Mouse (Mus musculus): ENCODE data around the gene Acads. TPM values are rescaled to one million over a fixed set of nuclear protein-coding genes. Genes with fewer than 3 reads are reported as not detected.

The Acads gene
- total and polyA plus RNA-seq, 3 experiments, result 31.9 to 56.5 TPM; not detected in 1

DNA sequence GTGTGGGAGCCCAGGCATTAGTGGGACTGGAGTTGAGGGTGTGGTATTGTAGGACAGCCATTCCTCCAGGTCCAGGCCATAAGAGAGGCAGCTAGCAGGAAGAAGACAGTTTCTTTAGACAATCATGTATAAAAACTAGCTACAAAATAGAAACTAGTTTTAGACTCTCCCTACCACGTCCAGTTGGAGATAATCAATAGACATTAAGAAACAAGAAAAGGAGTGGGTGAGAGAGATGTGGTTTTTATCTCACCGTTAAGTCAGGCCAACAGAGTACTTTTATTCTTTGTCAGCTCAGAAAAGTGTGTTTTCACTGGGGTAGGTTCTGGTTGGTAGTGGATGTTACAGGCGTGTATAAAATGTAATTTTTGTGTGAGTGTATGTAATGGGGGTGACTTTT, 58.2 kb downstream of the Acads start (continued):
- no peak for TF ChIP-seq BHLHE40 (IDR thresholded peaks at IDR 0.05; ENCODE audit: borderline replicate concordance, low read depth, low read length)
- TF ChIP-seq TCF12 (IDR thresholded peaks at IDR 0.05; ENCODE audit: low read depth, low read length), result no peak
- TF ChIP-seq SMC3 (IDR thresholded peaks at IDR 0.05; ENCODE audit: low read depth, low read length), result no peak
- no peak for TF ChIP-seq ZC3H11A (IDR thresholded peaks at IDR 0.05; ENCODE audit: low read depth, low read length)
- no peak for TF ChIP-seq ZNF384 (IDR thresholded peaks at IDR 0.05; ENCODE audit: low read depth, low read length)
- TF ChIP-seq POLR2AphosphoS5 (IDR thresholded peaks at IDR 0.05; ENCODE audit: borderline replicate concordance, low read depth, low read length), result no peak
- TF ChIP-seq EP300 (IDR thresholded peaks at IDR 0.05; ENCODE audit: low read depth in 1 of 2, low read length in 2 of 2), result peak; percentile 50 to 61; a peak in 3 of 4 replicates
- TF ChIP-seq KAT2A (conservative IDR thresholded peaks at IDR 0.05; ENCODE audit: low read depth, low read length), result no peak
- no peak for TF ChIP-seq MYB (IDR thresholded peaks at IDR 0.05; ENCODE audit: low read depth, low read length)
- TF ChIP-seq MEF2A (IDR thresholded peaks at IDR 0.05; ENCODE audit: extremely low read depth, insufficient replicate concordance, low read depth, low read length, poor library complexity, severe bottlenecking), result no peak
- TF ChIP-seq TBP (IDR thresholded peaks at IDR 0.05; ENCODE audit: low read depth, low read length), result no peak
- TF ChIP-seq MYC (IDR thresholded peaks at IDR 0.05; ENCODE audit: low read depth, low read length), result no peak
- TF ChIP-seq JUND (IDR thresholded peaks at IDR 0.05; ENCODE audit: low read depth, low read length), result no peak
- no peak for TF ChIP-seq ZMIZ1 (IDR thresholded peaks at IDR 0.05; ENCODE audit: low read depth, low read length)
- TF ChIP-seq ZKSCAN1 (IDR thresholded peaks at IDR 0.05; ENCODE audit: low read depth, low read length), result no peak
- TF ChIP-seq POLR2A (IDR thresholded peaks at IDR 0.05; ENCODE audit: control insufficient read depth in 1 of 2, insufficient read depth in 1 of 2, low read depth in 1 of 2, low read length in 2 of 2, poor library complexity in 1 of 2), result no peak

Other genes with a start within 250 kb of the Acads start
- 0.27 TPM in 1 of 2 replicates, not detected in the other for gene Oasl2, start 222.4 kb downstream of the Acads start, total RNA-seq (2012; rRNA removed)
- under 1 TPM in 1 of 2 experiments, not detected in 1; 0.63 TPM for gene Oasl2, start 222.4 kb downstream of the Acads start, polyA plus RNA-seq (2012; ENCODE audit: insufficient read depth in 1 of 2, insufficient read length in 2 of 2, low read depth in 1 of 2, low replicate concordance in 2 of 2, missing spikeins in 1 of 2)
- 8.2 and 11.5 TPM in 2 replicates for gene Oasl1, start 196.1 kb downstream of the Acads start, total RNA-seq (2012; rRNA removed)
- 10 to 100 TPM in 1 of 2 experiments, not detected in 1; 33.3 TPM for gene Oasl1, start 196.1 kb downstream of the Acads start, polyA plus RNA-seq (2012; ENCODE audit: insufficient read depth in 1 of 2, insufficient read length in 2 of 2, low read depth in 1 of 2, low replicate concordance in 2 of 2, missing spikeins in 1 of 2)
- 14.4 and 16.2 TPM in 2 replicates for gene 2210016L21Rik, start 177.2 kb downstream of the Acads start, total RNA-seq (2012; rRNA removed)
- 10 to 100 TPM in 1 of 2 experiments, not detected in 1; 46.1 TPM for gene 2210016L21Rik, start 177.2 kb downstream of the Acads start, polyA plus RNA-seq (2012; ENCODE audit: insufficient read depth in 1 of 2, insufficient read length in 2 of 2, low read depth in 1 of 2, low replicate concordance in 2 of 2, missing spikeins in 1 of 2)
- 0.08 TPM in 1 of 2 replicates, not detected in the other for gene Hnf1a, start 148.3 kb downstream of the Acads start, total RNA-seq (2012; rRNA removed)
- gene Hnf1a, start 148.3 kb downstream of the Acads start, polyA plus RNA-seq (2012; ENCODE audit: insufficient read depth in 1 of 2, insufficient read length in 2 of 2, low read depth in 1 of 2, low replicate concordance in 2 of 2, missing spikeins in 1 of 2), result under 1 TPM in 1 of 2 experiments, not detected in 1; 0.28 TPM
- 25.8 and 29.5 TPM in 2 replicates for gene Sppl3, start 108.2 kb downstream of the Acads start, total RNA-seq (2012; rRNA removed)
- 10 to 100 TPM in 1 of 2 experiments, not detected in 1; 50.9 TPM for gene Sppl3, start 108.2 kb downstream of the Acads start, polyA plus RNA-seq (2012; ENCODE audit: insufficient read depth in 1 of 2, insufficient read length in 2 of 2, low read depth in 1 of 2, low replicate concordance in 2 of 2, missing spikeins in 1 of 2)
- gene Gm10401, start 21.1 kb downstream of the Acads start, total RNA-seq (2012; rRNA removed), result 3.5 and 4.6 TPM in 2 replicates
- gene Gm10401, start 21.1 kb downstream of the Acads start, polyA plus RNA-seq (2012; ENCODE audit: insufficient read depth in 1 of 2, insufficient read length in 2 of 2, low read depth in 1 of 2, low replicate concordance in 2 of 2, missing spikeins in 1 of 2), result under 1 TPM in 1 of 2 experiments, not detected in 1; 0.56 TPM
- 15.8 and 18.6 TPM in 2 replicates for gene Unc119b, start 15.6 kb upstream of the Acads start, total RNA-seq (2012; rRNA removed)
- gene Unc119b, start 15.6 kb upstream of the Acads start, polyA plus RNA-seq (2012; ENCODE audit: insufficient read depth in 1 of 2, insufficient read length in 2 of 2, low read depth in 1 of 2, low replicate concordance in 2 of 2, missing spikeins in 1 of 2), result 10 to 100 TPM in 1 of 2 experiments, not detected in 1; 25.7 TPM
- gene Mlec, start 38.8 kb upstream of the Acads start, total RNA-seq (2012; rRNA removed), result 146 and 167 TPM in 2 replicates
- 100 to 1,000 TPM in 1 of 2 experiments, not detected in 1; 156 TPM for gene Mlec, start 38.8 kb upstream of the Acads start, polyA plus RNA-seq (2012; ENCODE audit: insufficient read depth in 1 of 2, insufficient read length in 2 of 2, low read depth in 1 of 2, low replicate concordance in 2 of 2, missing spikeins in 1 of 2)
- gene Cabp1, start 75.0 kb upstream of the Acads start, total RNA-seq (2012; rRNA removed), result 0.35 and 0.52 TPM in 2 replicates
- 1 to 10 TPM in 1 of 2 experiments, not detected in 1; 1.7 TPM for gene Cabp1, start 75.0 kb upstream of the Acads start, polyA plus RNA-seq (2012; ENCODE audit: insufficient read depth in 1 of 2, insufficient read length in 2 of 2, low read depth in 1 of 2, low replicate concordance in 2 of 2, missing spikeins in 1 of 2)
- gene Pop5, start 116.5 kb upstream of the Acads start, total RNA-seq (2012; rRNA removed), result 166 and 208 TPM in 2 replicates
- 100 to 1,000 TPM; 103 to 388 TPM for gene Pop5, start 116.5 kb upstream of the Acads start, polyA plus RNA-seq (2012; ENCODE audit: insufficient read depth in 1 of 2, insufficient read length in 2 of 2, low read depth in 1 of 2, low replicate concordance in 2 of 2, missing spikeins in 1 of 2)
- 44.4 and 57.3 TPM in 2 replicates for gene Rnf10, start 153.6 kb upstream of the Acads start, total RNA-seq (2012; rRNA removed)
- 100 to 1,000 TPM; 165 to 254 TPM for gene Rnf10, start 153.6 kb upstream of the Acads start, polyA plus RNA-seq (2012; ENCODE audit: insufficient read depth in 1 of 2, insufficient read length in 2 of 2, low read depth in 1 of 2, low replicate concordance in 2 of 2, missing spikeins in 1 of 2)
- gene Coq5, start 160.3 kb upstream of the Acads start, total RNA-seq (2012; rRNA removed), result 39.7 and 43.3 TPM in 2 replicates
- 10 to 100 TPM in 1 of 2 experiments, not detected in 1; 40.5 TPM for gene Coq5, start 160.3 kb upstream of the Acads start, polyA plus RNA-seq (2012; ENCODE audit: insufficient read depth in 1 of 2, insufficient read length in 2 of 2, low read depth in 1 of 2, low replicate concordance in 2 of 2, missing spikeins in 1 of 2)
- gene Dynll1, start 181.7 kb upstream of the Acads start, total RNA-seq (2012; rRNA removed), result 714 and 736 TPM in 2 replicates
- 100 to 1,000 TPM; 561 to 740 TPM for gene Dynll1, start 181.7 kb upstream of the Acads start, polyA plus RNA-seq (2012; ENCODE audit: insufficient read depth in 1 of 2, insufficient read length in 2 of 2, low read depth in 1 of 2, low replicate concordance in 2 of 2, missing spikeins in 1 of 2)
- gene Srsf9, start 207.8 kb upstream of the Acads start, total RNA-seq (2012; rRNA removed), result 80.0 and 98.0 TPM in 2 replicates
- 100 to 1,000 TPM in 1 of 2 experiments, not detected in 1; 170 TPM for gene Srsf9, start 207.8 kb upstream of the Acads start, polyA plus RNA-seq (2012; ENCODE audit: insufficient read depth in 1 of 2, insufficient read length in 2 of 2, low read depth in 1 of 2, low replicate concordance in 2 of 2, missing spikeins in 1 of 2)
- gene Gatc, start 221.8 kb upstream of the Acads start, total RNA-seq (2012; rRNA removed), result 6.3 and 6.5 TPM in 2 replicates
- 10 to 100 TPM in 1 of 2 experiments, not detected in 1; 32.2 TPM for gene Gatc, start 221.8 kb upstream of the Acads start, polyA plus RNA-seq (2012; ENCODE audit: insufficient read depth in 1 of 2, insufficient read length in 2 of 2, low read depth in 1 of 2, low replicate concordance in 2 of 2, missing spikeins in 1 of 2)
- 50.8 and 63.2 TPM in 2 replicates for gene Triap1, start 221.9 kb upstream of the Acads start, total RNA-seq (2012; rRNA removed)
- gene Triap1, start 221.9 kb upstream of the Acads start, polyA plus RNA-seq (2012; ENCODE audit: insufficient read depth in 1 of 2, insufficient read length in 2 of 2, low read depth in 1 of 2, low replicate concordance in 2 of 2, missing spikeins in 1 of 2), result 10 to 100 TPM in 1 of 2 experiments, not detected in 1; 59.2 TPM
- gene Cox6a1, start 229.6 kb upstream of the Acads start, total RNA-seq (2012; rRNA removed), result 725 and 749 TPM in 2 replicates
- gene Cox6a1, start 229.6 kb upstream of the Acads start, polyA plus RNA-seq (2012; ENCODE audit: insufficient read depth in 1 of 2, insufficient read length in 2 of 2, low read depth in 1 of 2, low replicate concordance in 2 of 2, missing spikeins in 1 of 2), result 1,000 to 10,000 TPM in 1 of 2 experiments, 100 to 1,000 TPM in 1; 328 to 1,215 TPM